Mouse (Mus musculus): ENCODE results near the gene Ecpas. TPM values are rescaled to one million over a fixed set of nuclear protein-coding genes. Genes with fewer than 3 reads are reported as not detected.

Gene Ecpas
- 17.4 and 18.9 TPM in 2 replicates for polyA plus RNA-seq (2015; fragmentation: Nextera tagmentation; extraction: Ambion mirVana)

GRCm38 (mm10) chr4:58912629-58913335, at the start of gene Ecpas:
TSS of gene Ecpas (minus strand) at chr4:58912749.

GRCm38 (mm10) chr4:58943420-58944205, 31.1 kb upstream of the Ecpas start, which contains the start of gene Zkscan16:
TSS of gene Zkscan16 (plus strand) at chr4:58943628.

GRCm38 (mm10) chr4:58787616-58788015, 124.9 kb downstream of the Ecpas start, which contains the start of gene Olfr267:
TSS of gene Olfr267 (minus strand) at chr4:58787716.

Other genes starting within 250 kb of the Ecpas start
- 0.02 TPM in 1 of 2 replicates, not detected in the other for gene Olfr267, start 125.0 kb downstream of the Ecpas start, polyA plus RNA-seq (2015; fragmentation: Nextera tagmentation; extraction: Ambion mirVana)
- gene Zkscan16, start 30.9 kb upstream of the Ecpas start, polyA plus RNA-seq (2015; fragmentation: Nextera tagmentation; extraction: Ambion mirVana) = 0.13 and 0.17 TPM in 2 replicates
- gene Ptgr1, start 74.4 kb upstream of the Ecpas start, polyA plus RNA-seq (2015; fragmentation: Nextera tagmentation; extraction: Ambion mirVana) = 15.3 and 18.1 TPM in 2 replicates
- gene Dnajc25, start 82.3 kb upstream of the Ecpas start, polyA plus RNA-seq (2015; fragmentation: Nextera tagmentation; extraction: Ambion mirVana) = 7.8 and 9.5 TPM in 2 replicates
- gene Gm20503, start 90.5 kb upstream of the Ecpas start, polyA plus RNA-seq (2015; fragmentation: Nextera tagmentation; extraction: Ambion mirVana) = 14.7 and 17.7 TPM in 2 replicates
- 60.6 and 65.9 TPM in 2 replicates for gene Gng10, start 122.3 kb upstream of the Ecpas start, polyA plus RNA-seq (2015; fragmentation: Nextera tagmentation; extraction: Ambion mirVana)
- gene AI481877, start 226.2 kb upstream of the Ecpas start, polyA plus RNA-seq (2015; fragmentation: Nextera tagmentation; extraction: Ambion mirVana) = not detected in 2 replicates

Measured in spleen, postnatal 0 days (tissue).